Mouse (Mus musculus) hindbrain, embryonic 13.5 days (tissue): ENCODE results near the gene Zbtb8os. TPM values are rescaled to one million over a fixed set of nuclear protein-coding genes. Genes with fewer than 3 reads are reported as not detected.

Experiments
- ATAC-seq: fragments of 200-750 bp; cut with Nextera tagmentation; 2 replicates; pipeline ENCODE4 v1.8.0; 2017; ENCODE audit warnings: moderate TSS enrichment; ENCODE audit not compliant: low FRiP score
- H3K27ac ChIP-seq: fragments of 300-500 bp; sonication (generic); 2 replicates; pipeline ENCODE4 v1.5.1; 2015; ENCODE audit warnings: inconsistent platforms, mild to moderate bottlenecking, moderate library complexity
- H3K27me3 ChIP-seq: fragments of 300-500 bp; sonication (generic); 2 replicates; pipeline ENCODE4 v1.6.1; 2015; ENCODE audit warnings: mild to moderate bottlenecking, inconsistent platforms
- H3K36me3 ChIP-seq: fragments of 300-500 bp; sonication (generic); 2 replicates; pipeline ENCODE4 v1.6.1; 2015; ENCODE audit warnings: mild to moderate bottlenecking, inconsistent platforms
- H3K4me1 ChIP-seq: fragments of 300-500 bp; sonication (generic); replicated peaks from 2 replicates; pipeline ENCODE4 v1.6.1; 2015; ENCODE audit warnings: inconsistent platforms
- H3K4me2 ChIP-seq: fragments of 300-500 bp; sonication (generic); 2 replicates; pipeline ENCODE4 v1.6.1; 2015; ENCODE audit warnings: inconsistent platforms, mild to moderate bottlenecking, moderate library complexity
- H3K4me3 ChIP-seq: fragments of 300-500 bp; sonication (generic); 2 replicates; pipeline ENCODE4 v1.5.1; 2015; ENCODE audit warnings: mild to moderate bottlenecking, inconsistent platforms
- H3K9ac ChIP-seq: fragments of 300-500 bp; sonication (generic); 2 replicates; pipeline ENCODE4 v1.6.1; 2015; ENCODE audit warnings: mild to moderate bottlenecking, inconsistent platforms
- H3K9me3 ChIP-seq: fragments of 300-500 bp; sonication (generic); 2 replicates; pipeline ENCODE4 v1.6.1; 2016; ENCODE audit warnings: inconsistent platforms
- WGBS: fragments of 180-500 bp; shearing (Covaris S2); methylation state at CpG from one replicate; pipeline ENCODE4 v1.1.7; 2015; 5-methylcytosine and 5-hydroxymethylcytosine counted together
- polyA plus RNA-seq: library from polyadenylated mRNA; unstranded; fragments of >200 nt; fragmentation: Nextera tagmentation; extraction: Ambion mirVana; gene quantifications from 2 replicates; pipeline ENCODE4 v1.2.1, GENCODE M21; 2015

Gene Zbtb8os
- polyA plus RNA-seq, 1 experiment from 2014 or later, result 28.8 TPM

GRCm38 (mm10) chr4:129399813-129400212 lies 64.3 kb downstream of the Zbtb8os start:
- no peak for ATAC-seq

More at GRCm38 (mm10) chr4:129399813-129400212, 64.3 kb downstream of the Zbtb8os start:
- H3K9me3 ChIP-seq, result no peaks in the 10 kb centered on the region
- H3K27ac ChIP-seq, result no peak overlapping the region
- no peak overlapping the region for H3K4me2 ChIP-seq
- no peak overlapping the region for H3K4me3 ChIP-seq
- H3K4me1 ChIP-seq, result no peaks in the 10 kb centered on the region
- no peak overlapping the region for H3K9ac ChIP-seq
- WGBS, result 77% methylated on average over 4 of the region's 4 CpGs
- H3K27me3 ChIP-seq, result no peaks in the 10 kb centered on the region
- H3K36me3 ChIP-seq, result no peaks in the 10 kb centered on the region

Other genes starting within 250 kb of the Zbtb8os start
- not detected in 2 replicates for gene Tmem54, start 230.1 kb upstream of the Zbtb8os start, polyA plus RNA-seq
- gene Hpca, start 213.7 kb upstream of the Zbtb8os start, polyA plus RNA-seq, result 36.3 and 39.7 TPM in 2 replicates
- gene Fndc5, start 198.7 kb upstream of the Zbtb8os start, polyA plus RNA-seq, result 5.4 and 6.5 TPM in 2 replicates
- 17.6 and 18.0 TPM in 2 replicates for gene S100pbp, start 146.0 kb upstream of the Zbtb8os start, polyA plus RNA-seq
- 104 and 106 TPM in 2 replicates for gene Yars, start 145.9 kb upstream of the Zbtb8os start, polyA plus RNA-seq
- 5.3 and 5.4 TPM in 2 replicates for gene C77080, start 74.3 kb upstream of the Zbtb8os start, polyA plus RNA-seq
- 1.1 and 1.4 TPM in 2 replicates for gene Sync, start 48.1 kb upstream of the Zbtb8os start, polyA plus RNA-seq
- 366 and 373 TPM in 2 replicates for gene Rbbp4, start 325 bp upstream of the Zbtb8os start, polyA plus RNA-seq
- gene Zbtb8a, start 42.4 kb downstream of the Zbtb8os start, polyA plus RNA-seq, result 18.9 and 20.7 TPM in 2 replicates
- 13.6 and 13.9 TPM in 2 replicates for gene Zbtb8b, start 105.2 kb downstream of the Zbtb8os start, polyA plus RNA-seq
- gene Bsdc1, start 125.9 kb downstream of the Zbtb8os start, polyA plus RNA-seq, result 34.9 and 36.2 TPM in 2 replicates
- gene Tssk3, start 155.3 kb downstream of the Zbtb8os start, polyA plus RNA-seq, result 0.13 TPM in 1 of 2 replicates, not detected in the other
- gene Fam229a, start 155.5 kb downstream of the Zbtb8os start, polyA plus RNA-seq, result 0.36 TPM in 1 of 2 replicates, not detected in the other
- gene Marcksl1, start 177.9 kb downstream of the Zbtb8os start, polyA plus RNA-seq, result 1,788 and 1,829 TPM in 2 replicates
- gene Hdac1, start 207.0 kb downstream of the Zbtb8os start, polyA plus RNA-seq, result 111 and 113 TPM in 2 replicates
- gene Lck, start 237.9 kb downstream of the Zbtb8os start, polyA plus RNA-seq, result 7.6 and 11.1 TPM in 2 replicates
- 0.80 and 0.87 TPM in 2 replicates for gene Fam167b, start 242.9 kb downstream of the Zbtb8os start, polyA plus RNA-seq